Mouse (Mus musculus): ENCODE measurements around the gene Pla2g4a.

DNA sequence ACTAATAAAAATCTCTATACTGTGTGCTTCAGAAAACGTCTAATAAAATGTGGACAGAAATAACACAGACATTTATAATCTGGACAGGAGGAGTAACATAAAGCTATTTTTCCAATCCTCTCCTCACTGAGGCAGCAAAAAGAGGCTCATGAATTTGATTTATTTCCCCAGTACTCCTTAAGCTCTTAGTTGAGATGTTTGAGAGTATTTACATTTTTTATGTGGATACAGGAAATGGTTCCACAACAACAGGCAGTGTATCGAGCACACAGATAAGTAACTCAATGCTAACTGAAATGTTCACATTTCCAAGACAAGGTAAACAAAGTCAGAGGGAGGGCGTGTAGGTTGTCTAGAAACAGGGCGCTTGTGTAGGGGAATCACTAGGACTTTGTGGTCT lies 48.1 kb downstream of the Pla2g4a start:
- no peak for TF ChIP-seq POLR2A (IDR thresholded peaks at IDR 0.05; ENCODE audit: control insufficient read depth, low read depth, low read length)
- no peak for TF ChIP-seq CTCF (IDR thresholded peaks at IDR 0.05; ENCODE audit: control insufficient read depth, insufficient read depth, insufficient replicate concordance, low read depth, low read length)
